Mouse (Mus musculus) hindbrain, postnatal 0 days (tissue): ENCODE measurements around the gene Fer1l5. TPM values are rescaled to one million over a fixed set of nuclear protein-coding genes. Genes with fewer than 3 reads are reported as not detected.
A peak's percentile ranks its signal among the peaks of the same experiment; 100 is the strongest.

ENCODE experiments used
- ATAC-seq: fragments of 200-750 bp; cut with Nextera tagmentation; 2 replicates; pipeline ENCODE4 v1.8.0; 2017; ENCODE audit warnings: mild to moderate bottlenecking, moderate TSS enrichment, moderate library complexity
- DNase-seq: peaks from one replicate; pipeline ENCODE4 v3.0.0-alpha.2; 2015; ENCODE audit warnings: low spot score
- H3K27ac ChIP-seq: fragments of 300-500 bp; sonication (generic); 2 replicates; pipeline ENCODE4 v1.5.1; 2014; ENCODE audit warnings: mild to moderate bottlenecking
- H3K27me3 ChIP-seq: fragments of 300-500 bp; sonication (generic); 2 replicates; pipeline ENCODE4 v1.6.1; 2014; ENCODE audit warnings: low read length, mixed read lengths; ENCODE audit not compliant: insufficient read depth
- H3K36me3 ChIP-seq: fragments of 300-500 bp; sonication (generic); 2 replicates; pipeline ENCODE4 v1.6.1; 2014; ENCODE audit warnings: low read length, mixed read lengths; ENCODE audit not compliant: insufficient read depth
- H3K4me1 ChIP-seq: fragments of 300-500 bp; sonication (generic); 2 replicates; pipeline ENCODE4 v1.6.1; 2014; ENCODE audit warnings: antibody characterized with exemption, low read length, mixed read lengths; ENCODE audit not compliant: insufficient read depth
- H3K4me2 ChIP-seq: fragments of 300-500 bp; sonication (generic); 2 replicates; pipeline ENCODE4 v1.6.1; 2014; ENCODE audit warnings: low read depth, mild to moderate bottlenecking, low read length, moderate library complexity, mixed read lengths
- H3K4me3 ChIP-seq: fragments of 300-500 bp; sonication (generic); 2 replicates; pipeline ENCODE4 v1.5.1; 2014; ENCODE audit warnings: low read length
- H3K9ac ChIP-seq: fragments of 300-500 bp; sonication (generic); replicated peaks from 2 replicates; pipeline ENCODE4 v1.6.1; 2014; ENCODE audit warnings: mild to moderate bottlenecking, low read length, moderate library complexity, mixed read lengths
- H3K9me3 ChIP-seq: fragments of 300-500 bp; sonication (generic); 2 replicates; pipeline ENCODE4 v1.6.1; 2016; ENCODE audit warnings: low read length, mixed read lengths
- CTCF ChIP-seq: IDR thresholded peaks from 2 replicates; pipeline ENCODE4 v1.5.1; 2016; ENCODE audit warnings: antibody characterized with exemption, control low read depth, low read depth
- WGBS: fragments of 180-500 bp; shearing (Covaris S2); extraction: QIAGEN DNeasy Blood & Tissue Kit; methylation state at CpG from one replicate; pipeline ENCODE4 v1.1.7; 2014; 5-methylcytosine and 5-hydroxymethylcytosine counted together
- polyA plus RNA-seq: library from polyadenylated mRNA; unstranded; fragments of >200 nt; fragmentation: Nextera tagmentation; extraction: Ambion mirVana; gene quantifications from 2 replicates; pipeline ENCODE4 v1.2.1, GENCODE M21; 2015
- total RNA-seq: library from RNA; depleted of rRNA; stranded (reverse); fragments of >200 nt; gene quantifications from 2 replicates; pipeline ENCODE4 v1.2.3, GENCODE M21; 2014

Fer1l5 gene
- total and polyA plus RNA-seq, 2 experiments from 2014 or later: 1.2 TPM; not detected in 1

DNA sequence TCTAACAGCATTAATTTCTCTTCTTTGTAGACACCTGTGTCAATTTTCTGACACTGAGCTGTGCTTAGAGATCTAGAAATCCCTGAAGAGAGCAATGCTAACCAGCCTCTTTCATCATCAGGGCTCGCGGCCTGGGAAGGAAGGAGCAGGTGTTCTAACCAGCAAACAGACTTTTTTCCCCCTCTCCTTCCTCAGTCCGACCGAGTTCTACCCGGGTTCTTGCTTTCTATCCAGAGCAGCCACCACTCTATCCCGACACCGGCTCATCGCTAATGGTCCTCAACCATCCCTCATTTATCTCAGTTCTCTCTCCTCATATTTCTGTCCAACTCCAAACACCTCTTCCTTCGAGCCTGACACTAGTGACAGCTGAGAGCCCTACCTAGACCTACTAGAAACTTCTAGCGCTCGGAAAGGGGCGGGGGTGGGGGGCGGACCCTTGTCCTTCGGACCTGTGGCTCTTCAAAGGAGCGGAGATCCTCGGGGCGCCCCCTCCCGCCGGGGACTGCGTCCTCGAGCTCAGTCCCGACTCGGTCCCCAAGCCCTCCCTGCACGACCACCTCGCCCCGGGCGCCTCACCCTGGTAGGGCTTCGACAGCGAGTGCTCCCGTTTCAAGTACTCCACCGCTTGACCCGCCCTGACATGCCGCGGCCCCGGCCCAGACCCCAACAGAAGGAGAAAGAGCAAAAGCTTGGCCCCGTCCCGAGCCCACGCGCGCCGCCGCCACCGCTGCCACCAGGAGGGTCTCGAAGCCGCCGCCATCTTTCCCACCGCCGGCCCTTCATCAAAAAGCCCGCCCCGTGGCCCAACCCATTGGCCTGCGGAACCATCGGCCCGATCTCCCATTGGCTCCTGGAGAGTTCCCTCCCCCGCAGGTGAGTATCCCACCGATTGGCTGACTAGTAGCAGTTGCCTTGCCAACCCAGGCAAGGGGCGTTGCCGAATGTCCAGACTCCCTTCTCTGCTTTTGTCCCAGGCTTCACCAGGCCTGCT lies 72.7 kb downstream of the Fer1l5 start, which contains the start of gene Lman2l:
Gene Lman2l (minus strand): TSS at position 801 of the 994 bp plus-strand sequence.
- H3K9ac ChIP-seq: peak within 1 kb of the TSS; percentile 68
- DNase-seq: peak; percentile 98
- no peaks in the 10 kb centered on the region for H3K36me3 ChIP-seq
- under 1% methylated on average over 57 of the region's 57 CpGs for WGBS
- 0 out of 2 replicates have a peak, but pooled peaks cover 3% of the 10 kb centered on the region for H3K4me1 ChIP-seq
- peak within 1 kb of the TSS; percentile 90 for H3K4me3 ChIP-seq
- peak within 1 kb of the TSS; percentile 71 for H3K4me2 ChIP-seq
- peak within 1 kb of the TSS; percentile 79 for H3K27ac ChIP-seq
- H3K27me3 ChIP-seq: no peaks in the 10 kb centered on the region
- no peaks in the 10 kb centered on the region for H3K9me3 ChIP-seq
- no peak for TF ChIP-seq CTCF
- ATAC-seq: peak; percentile 100

DNA sequence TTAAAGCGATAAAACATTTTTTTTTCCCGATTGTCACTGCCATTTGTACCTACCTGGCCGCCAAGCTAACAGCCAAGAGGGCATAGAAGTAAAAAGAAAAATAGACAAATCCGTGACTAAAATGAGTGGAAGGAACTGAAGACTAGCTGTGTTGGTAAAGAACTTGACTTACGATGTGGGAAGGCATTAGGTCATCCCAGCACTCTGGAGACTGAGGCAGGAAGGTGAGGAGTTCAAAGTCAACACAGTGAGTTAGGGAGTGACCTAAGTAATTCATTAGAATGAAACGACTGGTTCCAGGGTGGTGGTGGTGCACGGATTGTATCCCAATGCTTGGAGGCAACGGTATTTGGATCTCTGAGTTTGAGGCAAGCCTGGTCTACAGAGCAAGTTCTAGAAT lies 73.4 kb downstream of the Fer1l5 start:
- ATAC-seq (peak; percentile 15; the same call in 1 of the 2 replicates), DNase-seq (no peak)
- 0 out of 2 replicates have a peak, but pooled peaks cover 3% of the 10 kb centered on the region for H3K4me1 ChIP-seq
- H3K36me3 ChIP-seq: no peaks in the 10 kb centered on the region
- no peak for TF ChIP-seq CTCF
- no peaks in the 10 kb centered on the region for H3K27me3 ChIP-seq
- peak overlapping the region; percentile 71 for H3K4me2 ChIP-seq
- H3K9me3 ChIP-seq: no peaks in the 10 kb centered on the region
- WGBS: 41% methylated on average over 8 of the region's 8 CpGs
- peak overlapping the region; percentile 17; the same call in 1 of the 2 replicates for H3K27ac ChIP-seq
- peak overlapping the region; percentile 90 for H3K4me3 ChIP-seq
- H3K9ac ChIP-seq: no peak overlapping the region

DNA sequence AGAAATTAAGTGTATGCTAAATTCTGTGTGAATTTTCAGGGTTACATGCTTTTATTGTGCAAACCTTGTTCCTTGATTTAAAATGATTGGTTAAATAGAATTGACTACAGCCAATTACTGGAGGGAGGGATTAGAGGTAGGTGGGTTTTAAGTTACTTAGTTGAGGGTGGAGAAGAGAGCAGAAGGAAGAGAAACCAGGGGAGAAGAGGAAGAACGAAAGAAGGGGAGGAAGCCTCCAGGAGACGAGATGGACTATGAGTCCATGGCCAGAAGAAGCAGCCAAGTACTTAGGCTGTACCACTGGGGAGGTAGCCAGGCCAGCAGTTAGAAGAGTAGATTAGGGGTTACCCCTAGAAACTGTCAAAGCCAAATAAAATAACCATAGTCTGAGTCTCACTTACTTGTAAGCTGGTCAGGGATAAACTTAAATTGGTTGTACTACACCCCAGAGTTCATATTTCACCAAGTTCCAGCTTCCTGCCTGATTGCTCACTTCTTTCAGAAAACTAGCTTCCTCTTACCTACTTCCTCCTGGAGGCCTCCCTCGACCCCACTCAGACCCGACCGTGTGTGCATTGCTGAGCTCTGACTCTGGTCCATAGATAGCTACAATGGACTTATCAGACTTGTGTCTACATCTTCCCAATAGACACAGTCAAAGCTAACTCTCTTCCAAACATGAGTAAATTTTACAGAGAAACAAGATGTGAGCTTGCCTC lies 74.2 kb downstream of the Fer1l5 start:
- WGBS: 86% methylated on average over 5 of the region's 5 CpGs
- no peak overlapping the region for H3K9ac ChIP-seq
- no peak overlapping the region for H3K27ac ChIP-seq
- no peak overlapping the region for H3K4me2 ChIP-seq
- 0 out of 2 replicates have a peak, but pooled peaks cover 3% of the 10 kb centered on the region for H3K4me1 ChIP-seq
- H3K9me3 ChIP-seq: no peaks in the 10 kb centered on the region
- no peak for DNase-seq
- no peaks in the 10 kb centered on the region for H3K36me3 ChIP-seq
- no peak overlapping the region for H3K4me3 ChIP-seq
- no peak for ATAC-seq
- TF ChIP-seq CTCF: no peak
- H3K27me3 ChIP-seq: no peaks in the 10 kb centered on the region

DNA sequence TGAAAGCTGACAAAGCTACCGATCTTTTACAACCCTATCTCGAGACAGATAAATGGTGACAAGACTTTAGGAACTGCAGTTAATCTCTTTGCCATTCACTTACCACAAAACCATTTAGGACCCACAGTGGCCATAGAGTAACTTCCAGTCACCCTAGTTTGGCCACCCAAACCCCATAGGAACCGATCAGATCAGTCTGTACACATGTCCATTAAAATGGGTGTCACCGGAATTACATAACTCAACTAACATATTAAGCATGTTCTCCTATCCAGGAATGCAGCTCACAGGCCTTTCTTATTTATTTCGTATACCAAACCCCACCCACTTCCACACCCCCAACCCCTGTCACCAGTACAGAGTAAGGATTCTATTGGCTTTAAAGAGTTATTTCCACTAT lies 74.8 kb downstream of the Fer1l5 start:
- H3K27ac ChIP-seq: no peak overlapping the region
- H3K9ac ChIP-seq: no peak overlapping the region
- no peaks in the 10 kb centered on the region for H3K36me3 ChIP-seq
- H3K9me3 ChIP-seq: no peaks in the 10 kb centered on the region
- no peak for DNase-seq
- no peak overlapping the region for H3K4me2 ChIP-seq
- WGBS: 91% methylated on average over 5 of the region's 5 CpGs
- no peaks in the 10 kb centered on the region for H3K27me3 ChIP-seq
- no peak overlapping the region for H3K4me3 ChIP-seq
- no peak for ATAC-seq
- 0 out of 2 replicates have a peak, but pooled peaks cover 3% of the 10 kb centered on the region for H3K4me1 ChIP-seq
- no peak for TF ChIP-seq CTCF

DNA sequence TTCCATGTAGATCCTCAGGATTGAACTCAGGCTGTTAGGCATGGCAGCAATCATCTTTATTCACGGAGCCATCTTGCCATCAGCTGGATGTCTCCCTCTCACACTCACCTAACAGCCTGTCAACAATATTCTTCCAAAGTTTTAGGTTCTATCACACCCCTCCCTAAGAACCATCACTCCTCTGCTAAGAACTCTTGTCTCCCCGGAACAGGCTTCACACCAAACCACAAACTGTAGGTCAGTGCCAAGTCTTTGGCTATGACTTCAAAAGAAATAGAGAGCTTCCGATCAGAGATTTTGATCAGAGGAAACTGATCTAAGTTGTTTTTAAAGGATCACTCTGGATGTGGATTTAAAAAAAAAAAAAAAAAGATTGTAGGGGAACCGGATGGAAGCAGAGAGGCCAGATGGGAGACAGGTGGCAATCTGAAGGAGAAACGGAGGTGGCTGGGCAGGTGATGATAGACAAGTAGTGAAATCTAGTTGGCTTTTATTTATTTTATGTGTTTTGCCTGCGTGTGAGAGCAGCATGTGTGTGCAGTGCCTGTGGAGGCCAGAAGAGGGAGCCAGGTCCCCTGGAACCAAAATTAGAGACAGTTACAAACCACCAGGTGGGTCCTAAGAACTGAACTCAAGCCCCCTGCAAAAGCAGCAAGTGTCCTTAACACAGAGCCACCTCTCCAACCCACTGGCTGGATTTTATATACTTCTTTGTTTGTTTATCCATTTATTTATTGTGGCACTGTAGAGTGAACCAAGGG lies 82.1 kb downstream of the Fer1l5 start:
- DNase-seq (no peak), ATAC-seq (no peak)
- H3K4me1 ChIP-seq: no peaks in the 10 kb centered on the region
- no peak overlapping the region for H3K27ac ChIP-seq
- H3K9ac ChIP-seq: no peak overlapping the region
- no peak overlapping the region for H3K4me3 ChIP-seq
- no peaks in the 10 kb centered on the region for H3K27me3 ChIP-seq
- TF ChIP-seq CTCF: peak; percentile 17; the same call in 1 of the 2 replicates
- H3K36me3 ChIP-seq: no peaks in the 10 kb centered on the region
- WGBS: 90% methylated on average over 6 of the region's 6 CpGs
- no peaks in the 10 kb centered on the region for H3K9me3 ChIP-seq
- no peak overlapping the region for H3K4me2 ChIP-seq
